Mouse (Mus musculus) Patski (cell line): ENCODE measurements around the gene Ccnh. TPM values are rescaled to one million over a fixed set of nuclear protein-coding genes. Genes with fewer than 3 reads are reported as not detected.
"Not testable (repeated sequence)": the region's sequence is repeated elsewhere in the genome, so short reads cannot be mapped to it uniquely, and the experiment has no call there.

Source experiments
- ATAC-seq: fragments of 100-300 bp; one replicate; pipeline ENCODE4 v1.8.0; 2021
- CTCF ChIA-PET: fragments of 350-600 bp; sonication (Branson Sonifier 250); formaldehyde crosslinking; loops from one replicate; lab custom pipeline; 2022; ENCODE audit warnings: inconsistent platforms; lab: Charles Lee
- POLR2A ChIA-PET: fragments of 350-600 bp; sonication (Branson Sonifier 250); formaldehyde crosslinking; loops from one replicate; lab custom pipeline; 2022; ENCODE audit warnings: antibody characterized with exemption, inconsistent platforms; lab: Charles Lee
- DNase-seq: peaks from one replicate; pipeline ENCODE4 v3.0.0-alpha.2; 2011; ENCODE audit warnings: low read depth, low spot score
- H3K27me3 ChIP-seq: fragments of 371-371 bp; one replicate; pipeline ENCODE4 v1.5.1; 2021
- CTCF ChIP-seq: fragments of 100-300 bp; IDR thresholded peaks from one replicate; pipeline ENCODE4 v1.5.1; 2021
- in situ Hi-C: fragments of 300-500 bp; cut with MboI; formaldehyde crosslinking; loops from 3 replicates; pipeline ENCODE4 v1.11.1; 2018; ENCODE audit warnings: low pct_unique_long_range_greater_than_20kb, mixed read lengths
- polyA plus RNA-seq: library from polyadenylated mRNA; unstranded; gene quantifications from one replicate; pipeline ENCODE4 v1.2.3, GENCODE M21; 2021

Ccnh gene
- polyA plus RNA-seq: 33.7 TPM

DNA sequence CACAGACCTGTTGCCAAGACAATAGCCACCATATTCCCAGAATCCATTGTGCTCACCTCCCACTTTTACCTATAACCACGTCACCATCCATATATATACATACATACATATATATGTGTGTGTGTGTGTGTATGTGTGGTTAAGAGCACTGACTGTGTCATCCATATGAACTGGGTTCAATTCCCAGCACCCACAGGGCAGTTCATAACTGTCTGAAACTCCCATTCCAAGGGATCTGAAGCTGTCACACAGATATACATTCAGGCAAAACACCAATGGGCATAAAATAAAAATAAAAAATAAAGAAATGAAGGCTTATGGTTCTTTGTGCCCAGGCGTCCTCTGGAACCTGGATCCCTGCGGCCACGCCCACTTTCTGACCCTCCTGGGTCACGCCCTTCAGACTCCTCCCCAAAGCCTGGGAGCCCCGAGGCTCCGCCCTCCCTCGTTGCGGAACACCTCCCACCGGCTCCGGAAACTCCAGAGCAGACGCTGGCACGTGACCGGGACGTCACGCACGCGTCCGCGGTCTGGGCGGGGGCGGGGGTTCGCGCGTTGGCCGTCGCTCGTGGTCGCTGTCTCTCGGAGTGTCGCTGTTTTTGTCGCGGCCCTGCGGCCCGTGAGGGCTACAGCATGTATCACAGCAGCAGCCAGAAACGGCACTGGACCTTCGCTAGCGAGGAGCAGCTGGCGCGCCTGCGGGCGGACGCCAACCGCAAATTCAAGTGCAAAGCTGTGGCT is at the start of gene Ccnh:
TSS of gene Ccnh (plus strand) at position 506 of the 741 bp plus-strand sequence.
- in situ Hi-C loops: no loop called here
- DNase-seq: peak; percentile 46
- TF ChIP-seq CTCF: no peak
- ChIA-PET POLR2A (no interaction called here), CTCF (no interaction called here)
- H3K27me3 ChIP-seq: no peaks in the 10 kb centered on the region
- ATAC-seq: peak; percentile 98

DNA sequence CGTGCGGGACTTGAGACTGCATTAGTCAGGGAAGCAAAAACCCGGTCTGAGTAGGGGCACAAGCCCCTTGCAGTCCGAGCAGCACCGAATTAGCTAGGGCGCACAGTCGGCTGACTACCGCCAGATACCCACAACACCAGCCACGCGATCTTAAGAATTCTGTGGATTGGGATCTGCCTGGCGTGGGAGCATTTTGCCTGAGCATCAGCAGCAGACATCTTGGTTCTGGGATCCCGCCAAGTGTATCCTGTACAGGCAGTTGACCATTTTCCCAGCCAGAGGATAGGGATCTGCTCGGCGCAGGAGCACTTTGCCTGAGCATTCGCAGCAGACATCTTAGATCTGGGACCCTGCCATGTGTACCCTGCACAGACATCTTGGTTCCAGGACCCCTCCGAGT is 45.8 kb upstream of the Ccnh start:
- POLR2A ChIA-PET, CTCF ChIA-PET, in situ Hi-C loops, ATAC-seq, H3K27me3 ChIP-seq, DNase-seq: not testable (repeated sequence)

DNA sequence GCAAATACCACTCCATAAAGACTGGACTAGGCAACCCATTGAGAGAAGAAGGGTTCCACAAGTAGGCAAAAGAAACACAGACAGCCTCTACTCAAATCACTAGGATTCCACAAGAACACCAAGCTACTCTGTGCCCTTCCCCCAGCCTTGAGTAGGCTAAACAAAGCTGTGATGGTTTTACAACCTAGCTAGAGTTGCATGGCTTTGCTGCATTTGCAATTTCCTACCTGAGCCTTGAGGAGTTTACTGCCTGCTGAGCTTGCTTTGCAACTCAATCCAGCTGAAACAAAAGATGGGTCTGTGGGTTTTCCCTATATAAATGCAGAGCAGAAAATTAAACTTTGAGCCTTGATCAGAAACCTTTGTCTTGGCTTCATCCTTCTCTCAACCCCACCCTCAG is 42.7 kb upstream of the Ccnh start:
- ChIA-PET POLR2A (no interaction called here), CTCF (interaction anchor here (1.3 kb wide), 1 partner anchor 10 kb away, joined by 3 read pairs; no protein-coding TSS in a partner anchor)
- H3K27me3 ChIP-seq: no peaks in the 10 kb centered on the region
- ATAC-seq (no peak), DNase-seq (no peak)
- in situ Hi-C loops: no loop called here
- no peak for TF ChIP-seq CTCF

DNA sequence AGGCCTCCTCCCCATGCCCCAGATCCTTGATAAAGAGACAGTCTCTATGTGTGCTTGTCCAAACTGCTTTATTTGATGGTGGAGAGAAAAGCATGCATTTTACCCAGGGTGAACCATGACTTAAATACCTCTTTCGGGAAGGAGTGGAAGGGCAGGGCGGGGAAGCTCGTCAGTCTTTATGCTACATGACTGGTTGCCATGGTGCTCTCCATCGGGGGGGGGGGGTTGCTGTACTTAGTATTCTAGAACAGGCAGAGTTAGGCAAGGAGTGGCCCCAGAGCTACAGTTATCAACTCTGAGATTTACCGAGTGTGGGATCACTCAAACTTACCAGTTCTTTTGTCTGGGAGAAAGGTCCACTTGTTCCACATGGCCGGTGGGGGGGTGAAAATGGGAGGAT is 34.5 kb upstream of the Ccnh start:
- ChIA-PET POLR2A (no interaction called here), CTCF (no interaction called here)
- in situ Hi-C loops: loop anchor here (25.0 kb wide), 1 partner anchor 1492 kb away; no protein-coding TSS in a partner anchor
- ATAC-seq: no peak
- peaks cover 17% of the 10 kb centered on the region for H3K27me3 ChIP-seq
- DNase-seq: no peak
- no peak for TF ChIP-seq CTCF

DNA sequence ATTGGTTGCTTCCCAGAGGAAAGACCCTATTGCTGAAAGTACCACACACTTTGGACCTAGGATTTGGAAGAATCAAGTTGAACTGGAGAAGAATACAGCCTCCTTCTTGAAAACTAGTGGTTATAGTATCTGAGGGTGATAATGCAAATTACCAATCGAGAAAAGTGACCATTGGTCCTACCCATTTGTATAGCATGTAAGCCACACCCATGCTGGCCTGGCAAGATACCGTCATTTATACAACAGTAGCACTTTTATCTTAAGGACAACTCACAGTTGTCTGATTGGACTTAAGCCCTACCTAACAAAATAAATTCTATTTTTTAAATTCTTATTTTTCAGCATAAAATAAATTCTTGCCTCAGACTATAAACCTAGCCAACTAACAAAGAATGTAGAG is 29.2 kb upstream of the Ccnh start:
- TF ChIP-seq CTCF: no peak
- ChIA-PET POLR2A (no interaction called here), CTCF (no interaction called here)
- in situ Hi-C loops: loop anchor here (25.0 kb wide), 1 partner anchor 1498 kb away; no protein-coding TSS in a partner anchor
- DNase-seq (no peak), ATAC-seq (no peak)
- H3K27me3 ChIP-seq: peaks cover 8% of the 10 kb centered on the region

DNA sequence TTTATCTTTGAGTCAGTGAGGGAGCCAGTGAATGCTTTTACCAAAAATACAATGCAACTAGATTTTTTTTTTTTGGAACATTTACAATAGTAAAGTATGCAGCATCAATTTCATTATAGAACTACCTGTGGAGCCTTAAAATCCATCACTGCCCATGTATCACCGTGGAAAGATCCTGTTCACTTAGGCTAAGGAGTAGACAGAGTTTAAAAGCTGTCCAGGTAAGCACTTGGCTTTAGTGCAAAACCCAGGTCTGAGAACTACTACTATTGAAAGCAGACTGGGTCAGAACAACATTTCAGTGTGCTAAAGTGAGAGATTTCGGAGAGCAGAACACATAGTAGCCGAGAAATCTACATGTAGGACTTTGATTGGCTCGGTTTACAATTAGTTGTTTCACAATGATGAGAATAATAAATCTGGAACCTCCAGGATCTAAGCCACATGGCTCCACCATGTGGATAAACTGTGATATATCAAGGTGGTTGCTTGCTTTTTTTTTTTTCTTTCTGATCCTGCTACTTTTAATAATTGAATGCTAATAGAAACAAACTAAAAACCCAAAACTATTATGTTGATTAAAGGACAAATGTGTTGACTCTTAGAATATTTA is 24.6 kb upstream of the Ccnh start:
- no peak for ATAC-seq
- POLR2A ChIA-PET: interaction anchor here (0.7 kb wide), 1 partner anchor 181 kb away, joined by 3 read pairs; no protein-coding TSS in a partner anchor

DNA sequence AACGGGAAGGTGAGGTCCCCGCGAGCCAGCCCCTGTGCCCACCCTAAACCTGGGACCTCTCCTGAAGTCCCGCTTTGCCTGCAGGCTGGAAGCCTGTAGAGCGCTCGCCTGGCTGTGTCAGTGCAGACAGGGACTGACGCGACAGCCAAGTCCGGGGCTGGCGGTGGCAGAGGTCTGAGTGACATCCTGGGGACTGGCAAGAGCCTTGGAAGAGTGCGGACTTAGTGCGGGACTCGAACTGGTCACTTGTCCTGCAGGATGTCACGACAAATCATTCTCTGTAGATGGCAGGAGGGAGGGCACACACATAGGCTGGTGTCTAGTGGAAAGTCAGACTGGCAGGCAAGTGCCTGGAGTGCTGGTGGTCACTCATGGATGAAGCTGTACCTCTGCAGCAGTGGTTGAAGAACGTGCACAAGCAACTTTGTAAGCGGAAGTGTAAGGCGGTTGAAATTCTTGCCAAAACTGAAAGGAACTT is 475 bp downstream of the Ccnh start:
- in situ Hi-C loops: no loop called here
- CTCF ChIA-PET: interaction anchor here (0.9 to 1.0 kb wide), 2 partner anchors 16 to 18 kb away, joined by 3 to 7 read pairs; no protein-coding TSS in a partner anchor
- ATAC-seq (peak; percentile 80), DNase-seq (no peak)
- no peaks in the 10 kb centered on the region for H3K27me3 ChIP-seq
- no peak for TF ChIP-seq CTCF
- POLR2A ChIA-PET: no interaction called here

More for the DNA sequence above, 24.6 kb upstream of the Ccnh start:
- in situ Hi-C loops: loop anchor here (25.0 kb wide), 1 partner anchor 1502 kb away; no protein-coding TSS in a partner anchor
- TF ChIP-seq CTCF: peak; percentile 42
- DNase-seq: no peak
- CTCF ChIA-PET: interaction anchor here (1.4 kb wide), 1 partner anchor 12 kb away, joined by 4 read pairs; no protein-coding TSS in a partner anchor
- H3K27me3 ChIP-seq: peaks cover 27% of the 10 kb centered on the region

DNA sequence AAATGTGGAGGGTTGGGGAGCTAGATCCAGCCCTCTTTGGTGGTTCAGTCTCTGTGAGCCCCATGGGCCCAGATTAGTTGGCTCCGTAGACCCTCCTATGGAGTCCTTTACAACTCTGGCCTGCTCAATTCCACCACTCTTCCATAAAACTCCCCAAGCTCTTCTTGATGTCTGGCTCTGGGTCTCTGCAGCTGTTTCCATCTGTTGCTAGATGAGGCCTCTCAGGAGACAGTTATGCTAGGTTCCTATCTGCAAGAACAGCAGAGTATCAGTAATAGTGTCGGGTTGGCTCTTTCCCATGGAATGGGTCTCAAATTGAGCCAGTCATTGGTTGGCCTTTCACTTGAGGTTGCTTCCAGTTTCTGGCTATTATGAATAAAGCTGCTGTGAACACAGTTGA is 2.0 kb downstream of the Ccnh start:
- no peak for TF ChIP-seq CTCF
- H3K27me3 ChIP-seq: no peaks in the 10 kb centered on the region
- DNase-seq (no peak), ATAC-seq (no peak)
- in situ Hi-C loops: no loop called here
- CTCF ChIA-PET: interaction anchor here (1.2 kb wide), 1 partner anchor 9 kb away, joined by 6 read pairs; no protein-coding TSS in a partner anchor
- POLR2A ChIA-PET: no interaction called here

DNA sequence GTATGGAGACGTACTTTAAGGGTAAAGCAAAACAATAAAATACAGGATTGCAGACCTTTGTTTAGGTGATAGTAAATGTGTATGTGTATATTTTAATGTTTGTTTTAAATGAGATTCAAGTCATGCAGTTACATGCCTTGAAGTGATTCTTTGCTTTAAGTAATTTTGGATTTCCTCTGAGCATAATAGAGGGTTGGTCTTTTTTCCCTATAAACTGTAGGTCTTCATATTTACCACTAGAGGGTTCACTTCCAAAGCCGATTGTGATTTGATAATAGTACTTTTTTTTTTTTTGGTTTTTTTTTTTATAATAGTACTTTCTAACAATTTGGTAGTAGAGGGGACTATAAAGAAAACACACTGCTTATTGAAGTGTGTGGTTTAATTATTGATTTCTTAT is 18.3 kb downstream of the Ccnh start:
- ATAC-seq: peak; percentile 35
- ChIA-PET POLR2A (no interaction called here), CTCF (interaction anchor here (1.0 to 1.6 kb wide), 2 partner anchors 17 to 78 kb away, joined by 3 read pairs; no protein-coding TSS in a partner anchor)
- TF ChIP-seq CTCF: peak; percentile 33
- H3K27me3 ChIP-seq: no peaks in the 10 kb centered on the region
- DNase-seq: no peak
- in situ Hi-C loops: no loop called here

DNA sequence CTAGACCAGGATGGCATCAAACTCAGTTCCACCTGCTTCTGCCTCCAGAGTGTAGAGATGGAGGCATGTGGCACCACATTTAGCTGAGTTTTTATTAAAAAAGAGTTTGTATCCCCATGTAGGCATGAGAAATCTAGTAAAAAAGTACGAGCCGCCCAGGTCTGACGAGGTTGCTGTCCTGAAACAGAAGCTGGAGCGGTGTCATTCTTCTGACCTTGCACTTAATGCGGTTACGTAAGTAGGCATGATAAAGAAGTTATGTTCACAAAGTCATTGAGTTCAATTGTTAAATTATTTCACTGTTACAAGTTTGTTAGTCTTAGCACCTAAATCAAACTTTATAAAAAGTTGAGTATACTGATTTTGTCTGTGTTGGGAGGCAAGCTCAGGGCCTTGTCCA is 19.4 kb downstream of the Ccnh start:
- H3K27me3 ChIP-seq: no peaks in the 10 kb centered on the region
- POLR2A ChIA-PET: no interaction called here
- no peak for DNase-seq
- CTCF ChIA-PET: interaction anchor here (1.6 kb wide), 1 partner anchor 77 kb away, joined by 3 read pairs; no protein-coding TSS in a partner anchor
- in situ Hi-C loops: no loop called here
- ATAC-seq: no peak
- no peak for TF ChIP-seq CTCF
